Mouse (Mus musculus): ENCODE results near the gene Ccdc15.
"Not testable (repeated sequence)": the region's sequence is repeated elsewhere in the genome, so short reads cannot be mapped to it uniquely, and the experiment has no call there.

The Ccdc15 gene

GRCm38 (mm10) chr9:37349050-37349449 lies 818 bp upstream of the Ccdc15 start:
- no peak for DNase-seq

GRCm38 (mm10) chr9:37347184-37347987 lies 846 bp downstream of the Ccdc15 start:
- no peak for DNase-seq

- DNase-seq, result no peak
Observed at GRCm38 (mm10) chr9:37345406-37345805, 2.8 kb downstream of the Ccdc15 start.

GRCm38 (mm10) chr9:37329456-37329855 lies 18.8 kb downstream of the Ccdc15 start:
- DNase-seq, result no peak

GRCm38 (mm10) chr9:37301720-37302119 lies 46.5 kb downstream of the Ccdc15 start:
- DNase-seq, result no peak

- not testable (repeated sequence) for DNase-seq
Observed at GRCm38 (mm10) chr9:37300501-37300900, 47.7 kb downstream of the Ccdc15 start.

- DNase-seq, result no peak
Observed at GRCm38 (mm10) chr9:37295586-37295985, 52.6 kb downstream of the Ccdc15 start.

- no peak for DNase-seq
Observed at GRCm38 (mm10) chr9:37266622-37267021, 81.6 kb downstream of the Ccdc15 start.

- peak; percentile 76 for DNase-seq
Observed at GRCm38 (mm10) chr9:37255889-37256225, 92.4 kb downstream of the Ccdc15 start.

- DNase-seq, result peak; percentile 79
Observed at GRCm38 (mm10) chr9:37255149-37255888, 92.9 kb downstream of the Ccdc15 start, which contains the start of gene Slc37a2. Gene Slc37a2, minus strand, starts transcription at chr9:37255738.

GRCm38 (mm10) chr9:37254531-37255110 lies 93.6 kb downstream of the Ccdc15 start:
- DNase-seq, result no peak

GRCm38 (mm10) chr9:37250631-37251030 lies 97.6 kb downstream of the Ccdc15 start:
- DNase-seq, result no peak

GRCm38 (mm10) chr9:37249976-37250375 lies 98.3 kb downstream of the Ccdc15 start:
- DNase-seq, result no peak

- peak; percentile 64 for DNase-seq
Observed at GRCm38 (mm10) chr9:37248381-37248906, 99.8 kb downstream of the Ccdc15 start.

GRCm38 (mm10) chr9:37247429-37247828 lies 100.8 kb downstream of the Ccdc15 start:
- DNase-seq, result no peak

GRCm38 (mm10) chr9:37245810-37246209 lies 102.4 kb downstream of the Ccdc15 start:
- DNase-seq, result no peak

GRCm38 (mm10) chr9:37245404-37245803 lies 102.8 kb downstream of the Ccdc15 start:
- no peak for DNase-seq

GRCm38 (mm10) chr9:37244600-37244999 lies 103.6 kb downstream of the Ccdc15 start:
- DNase-seq, result no peak

GRCm38 (mm10) chr9:37242764-37243163 lies 105.5 kb downstream of the Ccdc15 start:
- no peak for DNase-seq

- peak; percentile 68 for DNase-seq
Observed at GRCm38 (mm10) chr9:37235951-37236737, 112.1 kb downstream of the Ccdc15 start.

- peak; percentile 56 for DNase-seq
Observed at GRCm38 (mm10) chr9:37232201-37233195, 115.7 kb downstream of the Ccdc15 start.
